Mouse (Mus musculus) midbrain, embryonic 14.5 days (tissue): ENCODE data around the gene Tmbim1. TPM values are rescaled to one million over a fixed set of nuclear protein-coding genes. Genes with fewer than 3 reads are reported as not detected.

Experiments
- ATAC-seq: fragments of 200-750 bp; cut with Nextera tagmentation; 2 replicates; pipeline ENCODE4 v1.8.0; 2017; ENCODE audit warnings: moderate number of reproducible peaks, moderate library complexity; ENCODE audit not compliant: low FRiP score, low TSS enrichment
- DNase-seq: peaks from one replicate; pipeline ENCODE4 v3.0.0-alpha.2; 2015
- H3K27ac ChIP-seq: fragments of 300-500 bp; sonication (generic); replicated peaks from 2 replicates; pipeline ENCODE4 v1.5.1; 2014; ENCODE audit warnings: mild to moderate bottlenecking, low read depth, low read length, moderate library complexity
- H3K27me3 ChIP-seq: fragments of 300-500 bp; sonication (generic); 2 replicates; pipeline ENCODE4 v1.6.1; 2014; ENCODE audit warnings: low read length, control low read depth, mixed read lengths; ENCODE audit not compliant: control insufficient read depth, insufficient read depth
- H3K36me3 ChIP-seq: fragments of 300-500 bp; sonication (generic); 2 replicates; pipeline ENCODE4 v1.6.1; 2014; ENCODE audit warnings: low read length, control low read depth; ENCODE audit not compliant: control insufficient read depth, insufficient read depth
- H3K4me1 ChIP-seq: fragments of 300-500 bp; sonication (generic); 2 replicates; pipeline ENCODE4 v1.6.1; 2014; ENCODE audit warnings: mild to moderate bottlenecking, antibody characterized with exemption, low read length, control low read depth; ENCODE audit not compliant: control insufficient read depth, insufficient read depth
- H3K4me2 ChIP-seq: fragments of 300-500 bp; sonication (generic); 2 replicates; pipeline ENCODE4 v1.6.1; 2014; ENCODE audit warnings: mild to moderate bottlenecking, low read length, moderate library complexity
- H3K4me3 ChIP-seq: fragments of 300-500 bp; sonication (generic); replicated peaks from 2 replicates; pipeline ENCODE4 v1.5.1; 2014; ENCODE audit warnings: low read depth, low read length
- H3K9ac ChIP-seq: fragments of 300-500 bp; sonication (generic); replicated peaks from 2 replicates; pipeline ENCODE4 v1.6.1; 2014; ENCODE audit warnings: mild to moderate bottlenecking, low read length, moderate library complexity
- H3K9me3 ChIP-seq: fragments of 300-500 bp; sonication (generic); 2 replicates; pipeline ENCODE4 v1.6.1; 2016; ENCODE audit warnings: low read length, control low read depth, mixed read lengths; ENCODE audit not compliant: control insufficient read depth
- WGBS: fragments of 180-500 bp; shearing (Covaris S2); extraction: QIAGEN DNeasy Blood & Tissue Kit; methylation state at CpG from one replicate; pipeline ENCODE4 v1.1.7; 2014; 5-methylcytosine and 5-hydroxymethylcytosine counted together
- polyA plus RNA-seq: library from polyadenylated mRNA; unstranded; fragments of >200 nt; fragmentation: Nextera tagmentation; extraction: Ambion mirVana; gene quantifications from 2 replicates; pipeline ENCODE4 v1.2.1, GENCODE M21; 2014

Tmbim1 gene
- polyA plus RNA-seq, 1 experiment from 2014 or later = 5.6 TPM

DNA sequence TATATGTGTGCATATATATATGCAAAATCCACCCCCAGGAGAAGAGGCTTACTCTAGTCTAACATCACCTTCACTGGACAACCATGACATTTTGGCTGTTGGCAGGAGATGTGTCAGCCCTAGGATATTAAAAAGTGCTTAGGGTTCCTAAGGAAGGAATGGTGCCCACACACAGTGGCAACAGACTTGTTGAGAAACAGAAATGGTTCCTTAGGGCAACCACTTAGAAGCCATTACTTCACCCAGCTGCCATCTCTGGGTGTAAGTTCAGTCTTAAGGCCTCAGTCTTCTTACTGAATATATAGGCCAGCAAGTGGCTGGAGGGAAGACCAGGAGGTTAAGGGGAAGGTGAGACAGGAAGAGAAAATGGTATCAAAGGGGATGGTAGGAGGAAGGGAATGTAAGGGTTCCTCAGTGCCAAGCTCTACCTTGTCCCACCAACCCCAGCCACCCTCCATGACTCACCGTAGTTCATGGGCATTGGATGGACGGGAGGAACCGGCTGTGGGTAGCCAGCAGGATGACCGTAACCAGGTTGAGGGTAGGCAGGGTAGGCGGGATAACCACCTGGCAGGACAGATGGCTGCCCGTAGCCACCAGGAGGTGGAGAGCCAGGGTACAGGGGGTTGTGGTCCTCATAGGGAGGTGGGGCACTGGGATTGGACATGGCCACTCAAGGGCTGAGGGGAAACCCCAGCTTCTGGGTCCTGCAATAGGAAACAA is 10.5 kb downstream of the Tmbim1 start:
- H3K27ac ChIP-seq = peak overlapping the region; percentile 73
- H3K4me3 ChIP-seq = no peak overlapping the region
- H3K4me2 ChIP-seq = no peak overlapping the region; the same call in 1 of the 2 replicates
- WGBS = 93% methylated on average over 6 of the region's 6 CpGs
- no peak overlapping the region for H3K9ac ChIP-seq
- peaks cover 15% of the 10 kb centered on the region for H3K4me1 ChIP-seq
- H3K27me3 ChIP-seq = no peaks in the 10 kb centered on the region
- ATAC-seq (no peak), DNase-seq (no peak)
- no peaks in the 10 kb centered on the region for H3K9me3 ChIP-seq
- H3K36me3 ChIP-seq = 0 out of 2 replicates have a peak, but pooled peaks cover 10% of the 10 kb centered on the region

DNA sequence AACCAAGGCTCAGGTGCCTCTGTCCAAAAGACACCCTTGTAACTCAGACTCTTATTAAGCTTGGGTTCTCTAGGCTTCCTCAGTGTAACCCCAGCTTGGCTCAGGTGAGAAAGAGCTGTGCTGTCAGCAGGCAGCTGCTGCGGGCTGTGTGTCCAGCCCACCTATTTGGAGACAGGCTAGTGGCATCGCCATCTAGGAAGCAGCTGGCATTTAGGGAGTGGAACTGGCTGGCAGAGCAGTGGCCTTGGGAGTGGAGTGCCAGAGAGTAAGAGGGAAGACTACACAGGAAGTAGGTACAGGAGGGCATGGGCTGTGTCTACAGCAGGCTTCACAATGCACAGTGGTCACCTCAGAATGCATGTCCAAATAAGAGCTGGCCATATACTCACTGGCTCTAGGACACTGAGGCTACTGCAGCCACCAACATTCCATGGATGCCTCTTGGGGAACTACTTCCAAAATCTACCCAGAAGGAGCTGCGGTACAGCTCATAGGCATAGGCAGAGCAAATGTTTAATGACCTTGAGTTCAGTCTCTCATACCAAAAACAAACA is 11.3 kb downstream of the Tmbim1 start:
- H3K36me3 ChIP-seq = 0 out of 2 replicates have a peak, but pooled peaks cover 11% of the 10 kb centered on the region
- DNase-seq (no peak), ATAC-seq (no peak)
- no peaks in the 10 kb centered on the region for H3K9me3 ChIP-seq
- no peak overlapping the region for H3K27ac ChIP-seq
- H3K4me1 ChIP-seq = peaks cover 15% of the 10 kb centered on the region
- H3K27me3 ChIP-seq = no peaks in the 10 kb centered on the region
- WGBS = 96% methylated on average over 3 of the region's 3 CpGs
- H3K4me2 ChIP-seq = no peak overlapping the region
- H3K4me3 ChIP-seq = no peak overlapping the region
- H3K9ac ChIP-seq = no peak overlapping the region

- peaks cover 15% of the 10 kb centered on the region for H3K4me1 ChIP-seq
- H3K27me3 ChIP-seq = no peaks in the 10 kb centered on the region
- H3K36me3 ChIP-seq = 0 out of 2 replicates have a peak, but pooled peaks cover 11% of the 10 kb centered on the region
- WGBS = 85% methylated on average over 8 of the region's 8 CpGs
- H3K9me3 ChIP-seq = no peaks in the 10 kb centered on the region
- H3K4me3 ChIP-seq = no peak overlapping the region
- no peak for ATAC-seq
- DNase-seq = no peak
- H3K4me2 ChIP-seq = no peak overlapping the region
- no peak overlapping the region for H3K27ac ChIP-seq
- no peak overlapping the region for H3K9ac ChIP-seq
Observed at GRCm38 (mm10) chr1:74293306-74293960, 12.0 kb downstream of the Tmbim1 start.

- H3K27me3 ChIP-seq = no peaks in the 10 kb centered on the region
- WGBS = 89% methylated on average over 11 of the region's 11 CpGs
- H3K4me2 ChIP-seq = no peak overlapping the region
- no peak overlapping the region for H3K27ac ChIP-seq
- 0 out of 2 replicates have a peak, but pooled peaks cover 11% of the 10 kb centered on the region for H3K36me3 ChIP-seq
- H3K9ac ChIP-seq = no peak overlapping the region
- ATAC-seq = no peak
- H3K4me1 ChIP-seq = peaks cover 15% of the 10 kb centered on the region
- H3K4me3 ChIP-seq = no peak overlapping the region
- DNase-seq = no peak
- no peaks in the 10 kb centered on the region for H3K9me3 ChIP-seq
Observed at GRCm38 (mm10) chr1:74292331-74293020, 12.9 kb downstream of the Tmbim1 start.

GRCm38 (mm10) chr1:74290141-74290540 is 15.3 kb downstream of the Tmbim1 start:
- ATAC-seq = no peak

GRCm38 (mm10) chr1:74289740-74290139 is 15.7 kb downstream of the Tmbim1 start:
- Histone ChIP-seq H3K4me1 (peaks cover 8% of the 10 kb centered on the region), H3K27me3 (no peaks in the 10 kb centered on the region), H3K36me3 (0 out of 2 replicates have a peak, but pooled peaks cover 9% of the 10 kb centered on the region), H3K4me3 (no peak overlapping the region), H3K9me3 (no peaks in the 10 kb centered on the region), H3K27ac (no peak overlapping the region), H3K9ac (no peak overlapping the region), H3K4me2 (no peak overlapping the region)
- 92% methylated on average over 2 of the region's 2 CpGs for WGBS
- DNase-seq = no peak
- no peak for ATAC-seq

More at GRCm38 (mm10) chr1:74290141-74290540, 15.3 kb downstream of the Tmbim1 start:
- Histone ChIP-seq H3K4me3 (no peak overlapping the region), H3K36me3 (0 out of 2 replicates have a peak, but pooled peaks cover 10% of the 10 kb centered on the region), H3K27ac (no peak overlapping the region), H3K4me2 (no peak overlapping the region), H3K27me3 (no peaks in the 10 kb centered on the region), H3K4me1 (peaks cover 12% of the 10 kb centered on the region), H3K9me3 (no peaks in the 10 kb centered on the region), H3K9ac (no peak overlapping the region)
- 96% methylated on average over 5 of the region's 5 CpGs for WGBS
- DNase-seq = peak; percentile 25

DNA sequence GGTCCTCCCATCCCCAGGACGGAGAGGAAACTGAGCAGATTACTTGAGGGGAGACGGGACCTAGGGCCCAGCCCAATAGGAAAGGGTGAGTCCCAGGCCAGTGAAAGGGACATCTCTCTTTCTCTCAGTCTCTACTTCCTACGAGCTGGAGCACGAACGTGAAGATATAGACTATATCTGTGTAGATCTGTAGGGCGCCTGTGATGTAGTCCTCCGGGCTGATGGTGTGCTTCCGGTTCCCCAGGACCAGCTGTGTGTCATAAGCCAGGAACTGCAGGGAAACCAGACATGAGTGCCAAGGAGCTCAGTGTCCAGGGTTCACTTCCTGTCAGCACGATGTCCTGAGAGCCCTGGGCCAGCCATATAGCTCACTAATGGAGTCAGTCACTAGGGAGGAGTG is 16.2 kb downstream of the Tmbim1 start:
- ATAC-seq (no peak), DNase-seq (no peak)
- no peak overlapping the region for H3K9ac ChIP-seq
- H3K9me3 ChIP-seq = no peaks in the 10 kb centered on the region
- H3K27ac ChIP-seq = no peak overlapping the region
- no peaks in the 10 kb centered on the region for H3K27me3 ChIP-seq
- H3K4me1 ChIP-seq = peaks cover 7% of the 10 kb centered on the region
- H3K4me2 ChIP-seq = no peak overlapping the region
- no peak overlapping the region for H3K4me3 ChIP-seq
- WGBS = 93% methylated on average over 9 of the region's 9 CpGs
- 0 out of 2 replicates have a peak, but pooled peaks cover 9% of the 10 kb centered on the region for H3K36me3 ChIP-seq

DNA sequence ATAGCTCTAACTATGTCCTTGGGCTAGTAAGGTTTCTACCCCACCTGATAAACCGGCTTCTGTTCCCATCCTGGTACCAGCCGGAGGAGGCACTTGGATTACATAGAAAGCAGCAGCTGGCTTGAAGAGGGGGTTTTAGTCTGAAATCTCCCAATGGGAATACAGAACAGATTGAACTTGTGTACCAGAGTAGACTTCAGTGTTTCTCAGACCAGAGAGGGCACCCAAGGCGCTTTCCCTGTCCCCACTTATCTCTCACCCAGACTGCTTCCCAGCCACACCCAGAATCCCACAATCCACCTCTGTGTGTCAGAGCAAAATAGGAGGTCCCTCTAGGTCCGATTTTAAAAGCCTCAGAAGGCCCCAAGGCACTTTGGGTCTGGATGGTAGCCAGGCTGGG is 17.1 kb downstream of the Tmbim1 start:
- DNase-seq (no peak), ATAC-seq (no peak)
- Histone ChIP-seq H3K4me2 (no peak overlapping the region), H3K9me3 (no peaks in the 10 kb centered on the region), H3K9ac (no peak overlapping the region), H3K27me3 (no peaks in the 10 kb centered on the region), H3K4me3 (no peak overlapping the region), H3K27ac (no peak overlapping the region), H3K36me3 (0 out of 2 replicates have a peak, but pooled peaks cover 9% of the 10 kb centered on the region), H3K4me1 (peaks cover 13% of the 10 kb centered on the region)
- 77% methylated on average over 4 of the region's 4 CpGs for WGBS
